Mouse (Mus musculus) limb, embryonic 15.5 days (tissue): ENCODE measurements around the gene Iqcf3. TPM values are rescaled to one million over a fixed set of nuclear protein-coding genes. Genes with fewer than 3 reads are reported as not detected.
"Not testable (repeated sequence)": the region's sequence is repeated elsewhere in the genome, so short reads cannot be mapped to it uniquely, and the experiment has no call there.

Source experiments
- ATAC-seq: fragments of 200-750 bp; cut with Nextera tagmentation; 2 replicates; pipeline ENCODE4 v1.8.0; 2017; ENCODE audit warnings: low read depth, moderate TSS enrichment; ENCODE audit not compliant: insufficient number of reproducible peaks, low FRiP score, low TSS enrichment
- H3K27ac ChIP-seq: fragments of 300-500 bp; sonication (generic); 2 replicates; pipeline ENCODE4 v1.5.1; 2015; ENCODE audit warnings: moderate library complexity, mild to moderate bottlenecking, inconsistent platforms
- H3K27me3 ChIP-seq: fragments of 300-500 bp; sonication (generic); 2 replicates; pipeline ENCODE4 v1.6.1; 2015; ENCODE audit warnings: inconsistent platforms
- H3K36me3 ChIP-seq: fragments of 300-500 bp; sonication (generic); 2 replicates; pipeline ENCODE4 v1.6.1; 2015; ENCODE audit warnings: inconsistent platforms
- H3K4me1 ChIP-seq: fragments of 300-500 bp; sonication (generic); 2 replicates; pipeline ENCODE4 v1.6.1; 2015; ENCODE audit warnings: inconsistent platforms
- H3K4me2 ChIP-seq: fragments of 300-500 bp; sonication (generic); 2 replicates; pipeline ENCODE4 v1.6.1; 2015; ENCODE audit warnings: mild to moderate bottlenecking, inconsistent platforms
- H3K4me3 ChIP-seq: fragments of 300-500 bp; sonication (generic); 2 replicates; pipeline ENCODE4 v1.5.1; 2015; ENCODE audit warnings: mild to moderate bottlenecking, inconsistent platforms
- H3K9ac ChIP-seq: fragments of 300-500 bp; sonication (generic); 2 replicates; pipeline ENCODE4 v1.6.1; 2015; ENCODE audit warnings: inconsistent platforms
- H3K9me3 ChIP-seq: fragments of 300-500 bp; sonication (generic); 2 replicates; pipeline ENCODE4 v1.6.1; 2016; ENCODE audit warnings: inconsistent platforms
- WGBS: fragments of 180-500 bp; shearing (Covaris S2); methylation state at CpG from one replicate; pipeline ENCODE4 v1.1.7; 2015; 5-methylcytosine and 5-hydroxymethylcytosine counted together
- polyA plus RNA-seq: library from polyadenylated mRNA; unstranded; fragments of >200 nt; fragmentation: Nextera tagmentation; extraction: Ambion mirVana; gene quantifications from 2 replicates; pipeline ENCODE4 v1.2.1, GENCODE M21; 2015

Iqcf3 gene
- not detected in 2 replicates for polyA plus RNA-seq

- H3K36me3 ChIP-seq: no peaks in the 10 kb centered on the region
- no peak within 1 kb of the TSS for H3K27ac ChIP-seq
- H3K4me2 ChIP-seq: no peak within 1 kb of the TSS
- H3K4me3 ChIP-seq: no peak within 1 kb of the TSS
- H3K27me3 ChIP-seq: no peaks in the 10 kb centered on the region
- no peak for ATAC-seq
- 86% methylated on average over 5 of the region's 5 CpGs for WGBS
- H3K9me3 ChIP-seq: no peaks in the 10 kb centered on the region
- H3K4me1 ChIP-seq: no peaks in the 10 kb centered on the region
- no peak within 1 kb of the TSS for H3K9ac ChIP-seq
These were observed at the start of gene Iqcf3 for GRCm38 (mm10) chr9:106561531-106561930. Iqcf3 (minus strand) TSS chr9:106561631.

DNA sequence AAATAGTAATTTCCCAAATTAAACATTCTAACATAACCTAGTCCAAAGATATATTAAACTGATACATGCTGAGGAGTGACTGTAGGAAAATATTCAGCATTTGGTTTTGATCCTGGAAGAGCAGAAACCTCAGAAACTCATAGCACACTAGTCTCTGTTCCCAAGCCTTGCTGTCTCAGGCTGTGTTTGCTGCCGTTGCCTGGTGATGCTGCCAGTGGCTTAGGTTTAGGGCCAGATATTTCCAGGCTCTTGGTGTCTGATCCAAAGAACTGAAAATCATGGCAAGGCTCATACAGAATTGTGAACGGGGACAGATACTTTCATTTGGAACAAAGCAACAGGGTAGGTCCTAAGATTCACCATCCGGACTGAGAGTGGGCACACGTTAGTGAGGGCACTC lies 49.3 kb upstream of the Iqcf3 start:
- WGBS: 83% methylated on average over 4 of the region's 4 CpGs
- Histone ChIP-seq H3K4me1 (no peaks in the 10 kb centered on the region), H3K4me2 (no peak overlapping the region), H3K36me3 (no peaks in the 10 kb centered on the region), H3K9me3 (no peaks in the 10 kb centered on the region), H3K27me3 (no peaks in the 10 kb centered on the region), H3K4me3 (no peak overlapping the region), H3K9ac (no peak overlapping the region), H3K27ac (no peak overlapping the region)
- no peak for ATAC-seq

DNA sequence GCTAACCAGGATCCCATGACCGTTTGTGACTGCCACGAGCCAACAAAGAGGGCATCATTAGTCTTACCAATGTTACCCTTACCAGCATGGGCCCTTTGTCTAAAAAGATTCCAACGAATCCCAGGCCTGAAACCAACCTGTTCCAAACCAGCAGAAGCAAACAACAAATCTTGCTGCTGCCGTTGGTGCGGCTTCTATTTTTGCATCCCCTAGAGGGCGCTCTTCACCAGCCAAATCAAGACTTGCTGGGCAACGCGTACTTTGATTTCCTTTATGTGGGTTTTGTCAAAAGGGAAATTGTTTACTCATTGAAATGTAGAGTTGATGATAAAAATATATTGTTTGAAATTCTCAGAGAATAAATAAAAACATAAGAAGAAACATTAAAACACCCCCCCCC lies 39.1 kb upstream of the Iqcf3 start:
- Histone ChIP-seq H3K9me3 (no peaks in the 10 kb centered on the region), H3K4me3 (no peak overlapping the region), H3K9ac (no peak overlapping the region), H3K27me3 (no peaks in the 10 kb centered on the region), H3K27ac (no peak overlapping the region), H3K36me3 (no peaks in the 10 kb centered on the region), H3K4me2 (no peak overlapping the region), H3K4me1 (no peaks in the 10 kb centered on the region)
- ATAC-seq: no peak
- 33% methylated on average over 8 of the region's 8 CpGs for WGBS

- Histone ChIP-seq H3K9ac (no peak overlapping the region), H3K27me3 (no peaks in the 10 kb centered on the region), H3K4me1 (no peaks in the 10 kb centered on the region), H3K36me3 (no peaks in the 10 kb centered on the region), H3K27ac (no peak overlapping the region), H3K4me2 (no peak overlapping the region), H3K9me3 (no peaks in the 10 kb centered on the region), H3K4me3 (no peak overlapping the region)
- ATAC-seq: no peak
- WGBS: 38% methylated on average over 7 of the region's 7 CpGs
These were observed 37.0 kb upstream of the Iqcf3 start for GRCm38 (mm10) chr9:106598466-106598865.

DNA sequence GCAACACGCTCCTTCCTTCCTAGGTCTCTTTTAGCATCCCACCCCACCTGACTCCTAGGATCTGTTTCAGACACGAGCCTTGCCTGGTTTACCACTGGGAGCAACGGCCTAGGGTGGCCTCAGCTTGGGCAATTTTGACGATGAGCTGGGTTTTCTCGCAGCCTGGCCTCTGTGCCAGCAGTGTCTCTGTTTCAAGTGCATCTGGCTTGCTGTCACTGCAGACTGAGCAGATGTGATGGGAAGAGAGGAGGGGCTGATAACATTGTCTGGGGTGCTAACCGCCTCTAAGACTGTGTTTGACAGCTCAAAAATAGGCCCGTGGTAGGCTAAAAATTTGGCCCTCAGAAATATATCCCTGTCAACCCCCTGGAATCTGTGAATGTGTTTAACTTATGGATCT lies 34.4 kb upstream of the Iqcf3 start:
- no peaks in the 10 kb centered on the region for H3K4me1 ChIP-seq
- no peak for ATAC-seq
- H3K4me3 ChIP-seq: no peak overlapping the region
- H3K27ac ChIP-seq: no peak overlapping the region
- no peaks in the 10 kb centered on the region for H3K9me3 ChIP-seq
- no peaks in the 10 kb centered on the region for H3K36me3 ChIP-seq
- no peak overlapping the region for H3K9ac ChIP-seq
- H3K4me2 ChIP-seq: no peak overlapping the region
- WGBS: 54% methylated on average over 7 of the region's 7 CpGs
- H3K27me3 ChIP-seq: no peaks in the 10 kb centered on the region

GRCm38 (mm10) chr9:106595402-106595801 lies 34.0 kb upstream of the Iqcf3 start:
- H3K4me2 ChIP-seq, H3K9ac ChIP-seq, H3K4me3 ChIP-seq, H3K27me3 ChIP-seq, H3K36me3 ChIP-seq, H3K4me1 ChIP-seq, H3K27ac ChIP-seq, H3K9me3 ChIP-seq: not testable (repeated sequence)
- ATAC-seq: 0 out of 2 replicates have a peak, but pooled peaks have one; percentile 31
- 3% methylated on average over 4 of the region's 4 CpGs for WGBS

- Histone ChIP-seq H3K4me1 (no peaks in the 10 kb centered on the region), H3K27ac (no peak overlapping the region), H3K9me3 (no peaks in the 10 kb centered on the region), H3K27me3 (no peaks in the 10 kb centered on the region), H3K36me3 (no peaks in the 10 kb centered on the region), H3K4me2 (no peak overlapping the region), H3K4me3 (no peak overlapping the region), H3K9ac (no peak overlapping the region)
- ATAC-seq: no peak
- 92% methylated on average over 5 of the region's 5 CpGs for WGBS
These were observed 30.7 kb upstream of the Iqcf3 start for GRCm38 (mm10) chr9:106592158-106592557.

DNA sequence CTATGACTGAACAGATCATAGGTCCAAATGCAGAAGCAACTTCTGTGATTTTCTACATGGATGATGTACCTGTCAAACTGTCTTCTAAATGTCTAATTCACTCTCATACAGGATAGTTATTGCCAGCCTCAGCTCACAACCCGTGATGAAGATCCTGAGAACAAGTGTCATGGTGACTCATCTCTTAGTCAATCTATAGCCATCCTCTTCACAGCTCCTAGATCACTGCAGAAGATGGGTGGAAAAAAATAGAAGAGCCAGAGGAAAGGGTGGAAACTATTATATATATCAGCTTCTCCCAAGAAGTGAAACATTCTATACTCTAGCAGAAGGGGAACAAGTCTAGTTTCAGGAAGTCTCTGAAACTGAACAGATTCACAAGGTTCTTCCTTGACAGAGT lies 21.1 kb upstream of the Iqcf3 start:
- no peaks in the 10 kb centered on the region for H3K27me3 ChIP-seq
- H3K4me1 ChIP-seq: 0 out of 2 replicates have a peak, but pooled peaks cover 3% of the 10 kb centered on the region
- WGBS: 70% methylated on average over 1 of the region's 1 CpGs
- ATAC-seq: no peak
- H3K9me3 ChIP-seq: no peaks in the 10 kb centered on the region
- H3K4me2 ChIP-seq: no peak overlapping the region
- H3K27ac ChIP-seq: no peak overlapping the region
- H3K4me3 ChIP-seq: no peak overlapping the region
- H3K9ac ChIP-seq: no peak overlapping the region
- H3K36me3 ChIP-seq: no peaks in the 10 kb centered on the region

GRCm38 (mm10) chr9:106580016-106580415 lies 18.6 kb upstream of the Iqcf3 start:
- H3K4me1 ChIP-seq: 0 out of 2 replicates have a peak, but pooled peaks cover 3% of the 10 kb centered on the region
- no peak for ATAC-seq

DNA sequence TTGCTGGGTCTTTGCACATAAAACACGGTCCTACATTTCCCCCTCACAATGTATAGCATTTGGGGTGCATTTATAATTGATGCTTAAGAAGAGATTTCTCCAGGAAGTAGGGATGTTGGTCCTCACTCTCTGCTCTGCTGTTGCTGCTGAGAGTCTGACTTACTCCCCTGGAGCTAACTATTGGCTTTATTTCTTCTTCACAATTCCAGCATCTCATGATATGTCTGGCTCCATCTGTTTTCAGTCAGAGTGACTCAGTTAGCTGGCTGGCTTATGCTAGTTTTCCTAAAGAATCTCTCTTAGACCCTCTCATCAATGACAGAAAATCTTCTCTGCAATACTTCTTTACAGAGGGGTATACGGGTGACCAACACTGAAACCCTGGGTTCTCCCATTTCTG lies 14.7 kb upstream of the Iqcf3 start:
- Histone ChIP-seq H3K4me3 (no peak overlapping the region), H3K27ac (no peak overlapping the region), H3K36me3 (no peaks in the 10 kb centered on the region), H3K27me3 (no peaks in the 10 kb centered on the region), H3K4me1 (0 out of 2 replicates have a peak, but pooled peaks cover 3% of the 10 kb centered on the region), H3K4me2 (no peak overlapping the region), H3K9me3 (no peaks in the 10 kb centered on the region), H3K9ac (no peak overlapping the region)
- 80% methylated on average over 2 of the region's 2 CpGs for WGBS
- no peak for ATAC-seq

More at GRCm38 (mm10) chr9:106580016-106580415, 18.6 kb upstream of the Iqcf3 start:
- WGBS: 78% methylated on average over 7 of the region's 7 CpGs
- no peak overlapping the region for H3K4me3 ChIP-seq
- H3K27ac ChIP-seq: no peak overlapping the region
- no peaks in the 10 kb centered on the region for H3K9me3 ChIP-seq
- no peak overlapping the region for H3K4me2 ChIP-seq
- H3K27me3 ChIP-seq: no peaks in the 10 kb centered on the region
- H3K36me3 ChIP-seq: no peaks in the 10 kb centered on the region
- H3K9ac ChIP-seq: no peak overlapping the region

DNA sequence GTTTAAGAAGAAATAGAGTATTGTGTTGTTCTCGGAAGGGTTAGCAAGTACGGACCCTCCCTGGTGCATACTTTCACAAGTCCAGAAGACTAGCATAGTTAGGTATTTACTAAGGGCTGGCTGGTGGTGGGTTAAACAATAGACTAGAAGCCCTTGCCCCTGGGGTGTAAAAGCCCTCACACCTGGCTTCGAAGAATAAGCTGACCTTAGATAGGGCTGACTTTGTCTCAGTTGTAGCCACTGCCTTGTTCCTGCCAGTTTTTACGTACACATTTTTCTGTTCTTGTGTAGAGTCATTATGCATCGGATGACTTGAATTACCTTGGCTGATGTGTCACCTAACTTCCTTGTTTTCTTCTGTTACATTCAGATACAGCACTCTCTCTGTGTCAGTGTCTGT lies 11.9 kb upstream of the Iqcf3 start:
- 85% methylated on average over 5 of the region's 5 CpGs for WGBS

GRCm38 (mm10) chr9:106572186-106572585 lies 10.8 kb upstream of the Iqcf3 start:
- Histone ChIP-seq H3K4me3 (no peak overlapping the region), H3K27me3 (no peaks in the 10 kb centered on the region; the same call in 1 of the 2 replicates), H3K4me2 (no peak overlapping the region), H3K27ac (no peak overlapping the region), H3K4me1 (no peaks in the 10 kb centered on the region), H3K36me3 (no peaks in the 10 kb centered on the region), H3K9ac (no peak overlapping the region), H3K9me3 (no peaks in the 10 kb centered on the region)
- 78% methylated on average over 2 of the region's 2 CpGs for WGBS
- no peak for ATAC-seq

More for the DNA sequence above, 11.9 kb upstream of the Iqcf3 start:
- Histone ChIP-seq H3K4me2 (no peak overlapping the region), H3K27ac (no peak overlapping the region), H3K36me3 (no peaks in the 10 kb centered on the region), H3K9me3 (no peaks in the 10 kb centered on the region), H3K4me1 (no peaks in the 10 kb centered on the region), H3K4me3 (no peak overlapping the region), H3K9ac (no peak overlapping the region), H3K27me3 (no peaks in the 10 kb centered on the region)
- ATAC-seq: no peak

DNA sequence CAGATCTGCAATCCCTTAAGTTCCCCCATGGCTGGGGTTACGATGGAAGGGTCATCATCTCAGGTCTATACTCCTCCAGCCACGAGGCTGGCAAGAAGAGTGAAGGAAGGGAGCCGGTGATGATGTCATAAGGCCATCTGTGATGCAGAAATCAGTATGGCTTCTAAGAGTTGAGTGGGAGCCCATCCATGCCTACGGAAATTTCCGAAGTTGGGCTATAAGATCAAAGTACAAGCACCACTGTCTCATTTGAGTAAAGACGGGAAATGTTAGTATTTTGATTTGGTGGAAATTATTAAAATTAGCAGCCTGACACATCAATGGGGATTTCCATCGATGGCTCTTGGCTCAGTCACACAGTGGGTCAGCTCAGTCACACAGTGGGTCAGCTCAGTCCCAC lies 9.5 kb upstream of the Iqcf3 start, which contains the start of gene Iqcf4:
Gene Iqcf4 (minus strand): TSS at position 101 of the 400 bp plus-strand sequence.
- Histone ChIP-seq H3K36me3 (no peaks in the 10 kb centered on the region), H3K4me2 (no peak within 1 kb of the TSS), H3K27me3 (no peaks in the 10 kb centered on the region; the same call in 1 of the 2 replicates), H3K9me3 (no peaks in the 10 kb centered on the region), H3K4me1 (no peaks in the 10 kb centered on the region), H3K4me3 (no peak within 1 kb of the TSS), H3K9ac (no peak within 1 kb of the TSS), H3K27ac (no peak within 1 kb of the TSS)
- WGBS: 82% methylated on average over 7 of the region's 7 CpGs
- no peak for ATAC-seq
